8 mouse cellular contexts compared by ENCODE assay signal in genomic region chr2:26583640-26584039, GRCm38 (mm10). TPM values are rescaled to one million over a fixed set of nuclear protein-coding genes. Genes with fewer than 3 reads are reported as not detected.
DNase-seq lines count a peak whose midpoint lies in the region; ATAC-seq and TF ChIP-seq lines count a peak whose summit lies in the region.

No protein-coding gene starts in this region.

- peak overlapping the region; percentile 92 for H3K27ac ChIP-seq in gastrocnemius, adult 2 months
- H3K27ac ChIP-seq in heart, adult 2 months, result peak overlapping the region; percentile 96
- peak overlapping the region; percentile 85 for H3K27ac ChIP-seq in lung, embryonic 15.5 days

- peak; percentile 75 for DNase-seq in gastrocnemius, adult 2 months
- no peak for DNase-seq in gastrocnemius, postnatal 10 days
- DNase-seq in heart, adult 2 months, result peak; percentile 87 to 89
- DNase-seq in kidney, adult 9 months, result peak; percentile 79
- no peak for DNase-seq in retina, postnatal 1 day
- DNase-seq in left cerebral cortex, adult 8-10 months (ENCODE audit: low spot score in 2 of 2), result no peak
- DNase-seq in adipocyte (ENCODE audit: low spot score), result no peak

- peak; percentile 99 for TF ChIP-seq EP300 in heart, adult 2 months (IDR thresholded peaks at IDR 0.05; ENCODE audit: insufficient read depth, low read depth, low read length)

- peak overlapping the region; percentile 71 for H3K9ac ChIP-seq in heart, adult 2 months (ENCODE audit: low read depth, low read length)
- H3K9ac ChIP-seq in lung, embryonic 15.5 days, result peak overlapping the region; percentile 69

- 40% methylated on average over 11 of the region's 11 CpGs for WGBS in heart, adult 2 months
- 28% methylated on average over 11 of the region's 11 CpGs for whole genome bisulfite sequencing in lung, embryonic 15.5 days

- H3K4me2 ChIP-seq in lung, embryonic 15.5 days, result peak overlapping the region; percentile 38; the same call in 1 of the 2 replicates

- H3K36me3 ChIP-seq in heart, adult 2 months (ENCODE audit: control insufficient read depth, insufficient read depth, low read length), result no peaks in the 10 kb centered on the region
- no peaks in the 10 kb centered on the region for H3K36me3 ChIP-seq in lung, embryonic 15.5 days

- TF ChIP-seq POLR2A in heart, adult 2 months (IDR thresholded peaks at IDR 0.05; ENCODE audit: insufficient read depth, low read depth, low read length), result peak; percentile 100

- peaks cover 2% of the 10 kb centered on the region; the same call in 1 of the 2 replicates for H3K79me2 ChIP-seq in heart, adult 2 months (replicated peaks; ENCODE audit: control insufficient read depth, insufficient read depth, low read length)

- H3K4me3 ChIP-seq in gastrocnemius, adult 2 months, result peak overlapping the region; percentile 86
- peak overlapping the region; percentile 53 for H3K4me3 ChIP-seq in heart, adult 2 months
- peak overlapping the region; percentile 58 for H3K4me3 ChIP-seq in lung, embryonic 15.5 days

- no peak for TF ChIP-seq CTCF in gastrocnemius, adult 2 months (IDR thresholded peaks at IDR 0.05)
- no peak for TF ChIP-seq CTCF in heart, adult 2 months (IDR thresholded peaks at IDR 0.05)

- no peaks in the 10 kb centered on the region for H3K27me3 ChIP-seq in heart, adult 2 months (ENCODE audit: control insufficient read depth, insufficient read depth, low read length)
- H3K27me3 ChIP-seq in lung, embryonic 15.5 days, result no peaks in the 10 kb centered on the region

- intact Hi-C loops in gastrocnemius, adult 2 months (cut with DNase I), result loop anchor here (2.0 kb wide), 1 partner anchor 13 kb away; no protein-coding TSS in a partner anchor
- intact Hi-C loops in heart, adult 2 months (cut with DNase I), result no loop called here

- ATAC-seq in lung, embryonic 15.5 days (ENCODE audit: borderline replicate concordance, extremely low read depth, low FRiP score, low TSS enrichment), result peak; percentile 24

- H3K9me3 ChIP-seq in lung, embryonic 15.5 days, result no peaks in the 10 kb centered on the region

- peaks cover 17% of the 10 kb centered on the region for H3K4me1 ChIP-seq in heart, adult 2 months (ENCODE audit: control insufficient read depth, insufficient read depth, low read length)
- H3K4me1 ChIP-seq in lung, embryonic 15.5 days, result peaks cover 41% of the 10 kb centered on the region

RNA-seq across cellular contexts. Expression of gene Gm20532, which starts 2.8 kb away (rescaled TPM):
- not detected for total RNA-seq in gastrocnemius, adult 2 months (2021)
- total RNA-seq in gastrocnemius, postnatal 10 days (2021), result under 1 TPM in 1 of 2 experiments, not detected in 1; 0.40 TPM
- not detected for total RNA-seq in heart, adult 2 months (2021)
- polyA plus RNA-seq in heart, adult 2 months (2012; rRNA removed), result not detected in 2 replicates
- not detected in 2 replicates for polyA plus RNA-seq in lung, embryonic 15.5 days (2015; fragmentation: Nextera tagmentation; extraction: Ambion mirVana)
- total RNA-seq in left cerebral cortex, adult 8-10 months (2022), result not detected

RNA-seq across cellular contexts. Expression of gene Egfl7, which starts 3.8 kb away (rescaled TPM):
- 10 to 100 TPM; 34.4 to 53.7 TPM for total RNA-seq in gastrocnemius, adult 2 months (2021)
- total RNA-seq in gastrocnemius, postnatal 10 days (2021), result 100 to 1,000 TPM; 104 to 147 TPM
- 100 to 1,000 TPM; 102 to 111 TPM for total RNA-seq in heart, adult 2 months (2021)
- polyA plus RNA-seq in heart, adult 2 months (2012; rRNA removed), result 499 and 610 TPM in 2 replicates
- 339 and 341 TPM in 2 replicates for polyA plus RNA-seq in lung, embryonic 15.5 days (2015; fragmentation: Nextera tagmentation; extraction: Ambion mirVana)
- 10 to 100 TPM; 63.8 to 88.2 (median 66.2) TPM for total RNA-seq in left cerebral cortex, adult 8-10 months (2022)

RNA-seq across cellular contexts. Expression of gene Agpat2, which starts 20.6 kb away (rescaled TPM):
- 1 to 10 TPM; 2.8 to 7.3 TPM for total RNA-seq in gastrocnemius, adult 2 months (2021)
- total RNA-seq in gastrocnemius, postnatal 10 days (2021), result 1 to 10 TPM; 9.3 to 9.4 TPM
- total RNA-seq in heart, adult 2 months (2021), result 10 to 100 TPM; 52.8 to 59.2 TPM
- polyA plus RNA-seq in heart, adult 2 months (2012; rRNA removed), result 117 and 142 TPM in 2 replicates
- 39.1 and 41.1 TPM in 2 replicates for polyA plus RNA-seq in lung, embryonic 15.5 days (2015; fragmentation: Nextera tagmentation; extraction: Ambion mirVana)
- total RNA-seq in left cerebral cortex, adult 8-10 months (2022), result 1 to 10 TPM; 1.5 to 3.9 (median 3.6) TPM

RNA-seq across cellular contexts. Expression of gene Fam69b, which starts 44.6 kb away (rescaled TPM):
- 1 to 10 TPM; 1.0 to 2.3 TPM for total RNA-seq in gastrocnemius, adult 2 months (2021)
- total RNA-seq in gastrocnemius, postnatal 10 days (2021), result 1 to 10 TPM; 2.9 to 3.4 TPM
- total RNA-seq in heart, adult 2 months (2021), result 10 to 100 TPM; 20.0 to 21.1 TPM
- 45.7 and 47.6 TPM in 2 replicates for polyA plus RNA-seq in heart, adult 2 months (2012; rRNA removed)
- polyA plus RNA-seq in lung, embryonic 15.5 days (2015; fragmentation: Nextera tagmentation; extraction: Ambion mirVana), result 21.8 and 23.5 TPM in 2 replicates
- 10 to 100 TPM; 69.1 to 74.8 (median 73.2) TPM for total RNA-seq in left cerebral cortex, adult 8-10 months (2022)

Comparison
In these comparisons a context has a peak if more than half of its experiments do, and no peak if none do; other contexts are left out.
1. DNase-seq: peak in gastrocnemius, adult 2 months (single experiment), heart, adult 2 months (2 of 2) and kidney, adult 9 months (single experiment); none in gastrocnemius, postnatal 10 days (single experiment), retina, postnatal 1 day (single experiment), left cerebral cortex, adult 8-10 months (0 of 2) and adipocyte (single experiment).
2. RNA of gene Agpat2, which starts 20.6 kb away (total RNA-seq): 52.8 to 59.2 TPM in heart, adult 2 months; 9.3 to 9.4 TPM in gastrocnemius, postnatal 10 days, 2.8 to 7.3 TPM in gastrocnemius, adult 2 months and 1.5 to 3.9 TPM in left cerebral cortex, adult 8-10 months; every median in the first group is over 4 times any median in the second.
3. Peak in every context shown above with its lines, with median percentiles within 50 percentile points of each other: H3K27ac ChIP-seq and H3K4me3 ChIP-seq.